Mouse (Mus musculus) mesoderm, embryonic 11.5 days (tissue): ENCODE measurements around the gene Capn2.
A peak's percentile ranks its signal among the peaks of the same experiment; 100 is the strongest.

Experiments used
- DNase-seq: peaks from one replicate; pipeline ENCODE4 v3.0.0-alpha.2; 2012; ENCODE audit warnings: low read depth, low spot score

Gene Capn2

DNA sequence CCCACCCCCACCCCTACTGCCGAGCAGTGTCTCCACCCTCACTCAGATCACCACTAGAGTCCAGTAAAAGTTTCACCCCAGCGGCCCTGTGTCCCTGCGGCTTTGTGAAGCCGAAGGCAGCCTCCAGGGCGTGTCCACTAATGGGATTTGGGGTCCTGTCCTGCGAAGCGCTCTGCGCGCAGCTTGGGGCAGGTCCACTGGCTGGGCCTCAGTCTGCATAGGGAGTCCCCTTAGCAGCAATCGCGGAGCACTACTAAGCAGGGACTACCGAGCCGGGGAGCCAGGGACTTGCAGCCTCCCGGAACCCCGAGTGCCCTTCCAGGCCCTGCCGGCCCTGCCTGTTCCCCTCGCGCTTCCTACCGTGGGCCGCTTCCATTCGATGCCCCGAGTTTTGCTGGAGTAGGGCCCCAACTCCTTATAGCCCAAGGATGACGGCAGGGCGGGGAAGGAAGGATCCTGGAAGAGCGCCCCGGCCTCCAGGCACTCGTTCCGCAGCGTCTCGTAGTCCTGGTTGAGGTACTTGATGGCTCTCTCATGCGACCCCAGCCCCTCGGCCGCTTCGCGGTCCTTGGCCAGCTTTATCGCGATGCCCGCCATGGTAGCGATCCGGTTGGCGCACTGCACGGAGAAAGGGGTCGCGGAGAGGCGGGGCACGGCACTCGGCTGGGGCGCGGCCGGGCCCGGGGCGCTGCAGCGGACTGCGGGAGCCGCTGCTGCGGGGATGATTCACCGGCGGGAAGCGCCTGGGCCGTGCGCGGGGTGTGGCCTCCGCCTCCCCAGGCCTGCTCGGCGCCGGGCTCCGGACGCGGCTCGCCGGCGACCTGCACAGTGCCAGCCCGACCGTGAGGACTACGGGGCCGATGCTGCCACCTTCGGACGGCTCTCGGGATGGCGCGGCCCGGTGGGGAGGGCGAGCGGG is at the start of gene Capn2:
Capn2 (minus strand) TSS at position 851 of the 919 bp plus-strand sequence.
- DNase-seq: peak; percentile 68

DNA sequence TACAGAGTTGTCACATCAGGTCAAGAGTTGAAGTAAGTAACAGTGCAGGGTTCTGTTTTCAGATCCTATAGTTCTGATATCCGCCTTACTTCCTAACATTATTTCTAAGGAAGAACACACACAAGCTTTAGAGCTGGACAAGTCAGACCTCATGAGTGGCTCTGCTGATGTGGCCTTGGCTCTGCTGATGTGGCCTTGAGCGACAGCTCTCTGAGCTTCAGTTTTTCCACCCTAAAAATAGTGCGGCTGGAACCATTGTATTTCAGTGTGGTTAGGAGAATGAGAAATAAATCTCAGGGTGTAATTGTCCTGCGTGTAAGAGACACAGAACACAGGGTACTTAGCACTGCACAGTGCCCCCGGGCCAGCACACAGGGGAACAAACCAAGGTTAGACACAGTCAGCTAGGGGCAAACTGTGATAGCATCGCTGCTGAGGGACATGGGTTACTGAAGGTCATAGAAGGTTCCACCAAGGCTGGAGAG is 48.0 kb upstream of the Capn2 start:
- no peak for DNase-seq

DNA sequence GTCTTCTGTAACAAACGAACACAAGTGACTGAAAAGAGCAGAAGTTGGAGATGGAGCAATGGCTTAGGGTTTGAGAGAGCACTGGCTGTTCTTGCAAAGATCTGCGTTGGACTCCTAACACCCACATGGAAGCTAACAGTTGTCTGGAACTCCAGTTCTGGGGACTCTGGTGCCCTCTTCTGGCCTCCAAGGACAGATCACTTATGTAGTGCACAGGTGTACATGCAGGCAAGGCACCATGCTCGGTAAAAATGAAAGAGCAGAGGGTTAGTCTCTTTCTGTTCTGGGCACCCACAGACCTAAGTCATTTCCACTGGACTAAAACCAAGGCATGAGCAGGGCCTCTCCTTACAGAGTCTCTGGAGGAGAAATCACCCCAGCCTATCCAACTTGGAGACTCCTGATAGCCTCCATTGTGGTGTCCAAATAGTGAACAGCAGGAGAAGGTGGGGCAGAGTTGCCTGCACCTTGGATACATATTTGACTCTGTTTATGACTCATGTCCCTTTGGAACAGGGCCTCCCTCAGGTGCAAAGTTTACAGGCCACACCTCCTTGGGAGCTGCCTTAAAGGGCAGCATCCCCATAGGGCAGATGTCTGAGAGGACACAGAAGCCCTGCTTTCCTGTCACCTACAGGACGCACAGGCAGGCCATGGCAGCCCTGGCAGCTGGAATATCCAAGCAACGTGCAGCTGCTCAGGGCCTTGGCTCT is 47.2 kb upstream of the Capn2 start, which contains the start of gene Capn8:
Capn8 (plus strand) TSS at position 600 of the 713 bp plus-strand sequence.
- no peak for DNase-seq

DNA sequence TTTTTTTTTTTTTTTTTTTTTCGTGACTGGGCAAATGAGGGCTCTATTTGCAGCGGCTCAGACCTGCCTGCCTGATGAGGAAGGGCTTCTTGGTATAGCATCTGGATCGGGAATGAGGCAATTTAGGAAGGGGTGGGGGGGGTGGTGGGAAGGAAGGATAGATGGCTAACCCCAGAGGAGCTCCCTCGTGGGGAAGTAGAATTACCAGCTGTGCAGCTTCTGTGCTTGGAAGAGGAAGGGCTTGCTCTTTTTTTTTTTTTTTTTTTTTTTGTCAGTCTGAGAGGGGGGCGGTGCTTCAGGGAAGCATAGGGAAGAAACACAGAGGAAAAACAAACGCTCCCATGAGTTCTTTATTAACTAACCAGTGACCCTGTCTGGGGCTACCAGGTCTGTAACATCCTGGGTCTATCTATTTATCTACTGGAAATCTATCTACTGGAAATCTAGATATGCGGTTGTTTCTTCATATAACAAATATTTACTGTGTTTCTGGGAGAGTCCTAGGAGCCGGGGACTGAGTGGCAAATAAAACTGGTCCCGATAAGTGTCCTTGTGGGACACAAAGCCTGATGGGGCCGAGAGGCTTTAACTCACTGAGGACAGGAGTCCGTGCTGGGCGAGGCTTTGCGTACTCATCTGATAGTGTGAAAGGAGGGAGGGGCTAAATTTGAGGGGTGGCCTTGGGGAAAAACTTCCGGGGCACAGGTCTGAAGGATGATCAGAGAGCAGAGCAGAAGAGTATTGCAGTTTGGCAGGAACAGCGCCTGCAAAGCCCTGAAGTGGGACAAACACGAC is 45.4 kb upstream of the Capn2 start:
- peak; percentile 23 for DNase-seq

DNA sequence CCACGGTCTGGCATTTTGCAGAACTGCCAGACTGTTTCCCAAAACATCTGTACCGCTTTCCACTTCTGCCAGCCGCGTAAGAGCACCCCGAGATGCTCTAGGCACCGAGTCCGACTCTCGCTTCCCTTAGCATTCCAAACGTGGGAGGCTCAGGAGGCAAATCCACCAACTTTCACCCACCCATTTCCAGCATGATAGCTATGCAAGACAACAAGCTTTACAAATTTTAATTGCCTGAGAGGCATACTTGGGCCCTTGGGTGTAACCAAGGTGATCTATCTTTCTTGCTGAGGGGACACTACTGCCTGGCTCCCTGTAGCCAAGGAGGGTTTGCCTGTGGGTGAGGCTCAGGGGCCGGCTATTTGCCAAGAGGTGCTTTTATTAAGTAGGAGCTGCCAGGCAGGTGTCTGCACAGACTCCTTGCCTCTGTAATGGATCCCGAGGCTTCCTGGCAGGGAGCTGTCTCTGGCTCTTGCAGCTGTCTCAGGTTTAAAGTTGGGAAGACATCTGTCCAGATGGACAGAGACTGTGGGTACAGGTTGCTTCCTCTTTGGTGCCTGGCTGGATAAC is 44.6 kb upstream of the Capn2 start:
- no peak for DNase-seq

DNA sequence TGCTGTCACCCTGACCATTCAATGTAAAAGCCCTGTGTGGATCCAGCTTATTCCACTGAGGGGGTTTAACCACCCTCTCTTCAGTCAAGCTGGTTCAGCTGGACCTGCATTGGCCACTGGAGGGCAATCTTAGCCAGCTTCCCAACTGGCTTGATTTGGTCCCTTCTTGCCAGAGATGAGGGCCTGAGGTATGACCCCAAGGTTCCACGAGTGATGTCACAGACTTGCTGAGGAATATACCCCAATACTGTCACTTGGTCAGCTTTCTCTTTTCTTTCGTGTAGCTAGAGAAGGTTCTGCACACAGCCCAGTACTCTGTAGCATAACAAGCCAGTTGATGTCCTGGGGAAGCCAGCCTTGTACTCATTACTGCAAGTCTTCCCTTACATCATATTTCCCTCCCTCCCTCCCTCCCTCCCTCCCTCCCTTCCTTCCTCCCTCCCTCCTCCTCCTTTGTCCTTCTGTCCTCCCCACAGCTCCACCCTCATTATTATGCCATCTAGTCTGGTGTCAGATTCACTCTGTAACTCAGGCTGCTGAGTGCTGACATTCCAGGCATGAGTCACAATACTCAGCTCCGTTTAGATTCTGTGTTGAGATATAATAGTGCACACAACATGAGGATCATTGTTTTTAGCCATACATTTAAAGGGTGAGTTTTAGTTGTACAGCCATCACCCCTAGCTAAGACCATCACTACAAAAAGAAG is 43.1 kb upstream of the Capn2 start:
- DNase-seq: peak; percentile 65

DNA sequence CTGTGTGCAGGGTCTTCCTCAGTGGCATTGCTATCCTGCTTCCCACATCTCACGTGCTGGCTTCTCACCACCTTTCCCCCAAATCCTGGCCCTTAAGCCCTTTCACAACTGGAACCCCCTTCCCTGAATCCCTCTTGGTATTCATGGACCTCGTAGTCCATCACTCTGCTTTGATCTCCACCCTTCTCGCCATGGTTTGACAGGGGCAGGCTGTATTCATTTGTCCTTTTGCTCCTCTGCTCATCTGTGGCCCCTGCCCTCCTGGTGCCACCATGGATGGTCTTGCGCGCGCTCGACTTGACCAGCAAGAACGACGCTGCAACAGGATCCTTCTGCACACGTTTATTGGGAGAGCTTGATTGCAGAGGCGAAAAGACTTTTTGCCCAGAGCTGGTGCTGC is 42.1 kb upstream of the Capn2 start:
- no peak for DNase-seq

DNA sequence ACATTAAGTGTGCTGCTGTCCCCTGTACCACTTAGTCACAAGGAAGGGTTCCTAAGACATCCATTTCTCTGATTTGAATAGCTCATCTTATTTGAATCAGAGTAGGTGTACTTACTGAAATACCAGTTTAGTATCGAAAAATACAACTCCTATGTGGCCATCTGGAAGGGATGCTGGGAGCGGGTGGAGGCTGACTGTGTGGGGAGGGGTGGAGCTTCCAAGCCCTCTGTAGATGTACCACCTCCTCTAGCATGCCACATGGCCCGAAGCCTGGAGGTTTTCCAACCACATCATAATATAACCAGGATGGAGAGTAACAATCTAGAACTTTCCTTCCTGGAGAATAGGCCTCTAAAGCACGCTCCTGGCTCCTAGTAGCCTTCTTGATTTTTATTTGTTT is 40.9 kb upstream of the Capn2 start:
- no peak for DNase-seq

DNA sequence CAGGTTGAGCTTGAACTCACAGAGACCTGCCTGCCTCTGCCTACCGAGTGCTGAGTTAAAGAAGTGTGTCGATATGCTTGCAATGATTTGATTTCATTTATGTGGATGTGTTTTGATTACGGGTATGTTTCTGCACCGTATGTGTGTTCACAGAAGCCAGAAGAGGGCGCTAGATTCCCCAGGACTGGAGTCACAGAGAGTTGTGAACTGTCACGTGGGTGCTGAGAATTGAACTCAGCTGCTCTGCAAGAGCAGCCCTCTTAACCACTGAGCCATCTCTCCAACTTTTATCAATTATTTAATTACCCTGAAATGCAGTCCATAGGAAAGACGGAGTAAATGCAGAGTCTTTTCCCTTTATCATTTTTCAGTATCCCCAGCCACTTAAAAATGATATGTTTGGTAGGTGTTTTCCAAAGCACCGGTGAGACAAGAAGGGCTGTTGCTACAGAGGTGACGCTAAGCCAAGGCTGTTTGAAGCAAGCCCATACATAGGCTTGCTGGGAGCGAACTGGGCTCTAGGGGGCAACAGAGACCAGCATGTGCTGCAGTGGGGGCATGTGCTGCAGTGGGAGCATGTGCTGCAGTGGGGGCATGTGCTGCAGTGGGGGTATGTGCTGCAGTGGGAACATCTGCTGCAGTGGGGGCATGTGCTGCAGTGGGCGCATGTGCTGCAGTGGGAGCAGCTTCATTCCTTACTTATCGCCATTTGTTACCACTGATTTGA is 36.4 kb upstream of the Capn2 start:
- DNase-seq: peak; percentile 62

DNA sequence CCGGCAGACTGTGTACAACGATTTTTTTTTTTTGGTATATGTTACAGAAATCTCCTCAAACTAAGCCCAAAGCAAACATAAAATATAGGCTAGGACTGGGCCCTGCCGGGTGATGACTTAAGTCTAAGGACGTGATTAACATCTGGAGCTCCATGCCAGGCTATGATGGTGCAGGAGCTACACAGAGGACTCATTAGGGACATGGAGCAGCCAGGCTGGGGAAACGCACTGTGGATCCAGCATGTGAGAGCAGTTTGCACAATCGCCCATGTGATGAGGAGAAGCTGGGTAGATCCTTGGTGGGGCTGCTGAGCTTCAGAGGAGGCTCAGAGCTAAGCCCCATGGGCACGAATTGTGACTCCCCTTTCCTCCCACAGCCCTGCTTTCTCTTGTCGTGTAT is 33.4 kb upstream of the Capn2 start:
- no peak for DNase-seq

DNA sequence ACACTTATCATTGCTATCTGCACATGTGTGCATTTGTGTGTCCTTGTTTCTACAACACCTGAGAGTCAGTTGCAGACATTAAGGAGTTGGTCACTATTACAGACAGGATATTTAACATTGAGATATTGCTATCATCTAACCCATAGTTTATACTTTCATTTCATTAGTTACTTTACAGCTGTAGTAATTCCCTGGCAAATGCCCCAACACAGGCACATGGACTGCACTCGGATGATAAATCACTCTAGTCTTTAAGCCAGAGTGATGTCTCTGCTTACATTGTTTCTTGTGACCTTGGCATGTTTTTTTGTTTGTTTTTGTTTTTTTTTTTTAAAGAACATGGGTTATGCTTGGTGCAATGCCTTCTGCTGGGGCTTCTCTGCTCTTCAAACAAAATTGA is 26.5 kb upstream of the Capn2 start:
- no peak for DNase-seq

DNA sequence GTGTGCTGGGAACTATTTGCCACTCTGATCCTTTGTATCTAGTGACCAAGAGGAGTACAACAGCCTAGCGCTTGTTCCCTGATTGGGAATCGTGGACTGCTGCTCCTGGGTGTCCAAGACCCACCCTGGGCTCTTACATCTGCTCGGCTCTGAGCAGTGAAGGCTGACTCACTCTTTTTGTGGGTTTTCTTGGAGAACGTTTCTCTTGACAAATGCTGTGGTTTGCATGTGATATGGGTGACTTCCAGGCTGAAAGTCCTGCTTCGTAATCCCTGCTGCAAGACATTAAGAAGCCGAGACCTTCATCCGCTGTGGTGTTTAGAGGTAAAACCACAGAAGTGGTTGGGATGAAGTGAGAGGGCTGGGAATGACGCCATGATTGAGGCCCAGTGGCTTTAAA is 25.7 kb upstream of the Capn2 start:
- no peak for DNase-seq

DNA sequence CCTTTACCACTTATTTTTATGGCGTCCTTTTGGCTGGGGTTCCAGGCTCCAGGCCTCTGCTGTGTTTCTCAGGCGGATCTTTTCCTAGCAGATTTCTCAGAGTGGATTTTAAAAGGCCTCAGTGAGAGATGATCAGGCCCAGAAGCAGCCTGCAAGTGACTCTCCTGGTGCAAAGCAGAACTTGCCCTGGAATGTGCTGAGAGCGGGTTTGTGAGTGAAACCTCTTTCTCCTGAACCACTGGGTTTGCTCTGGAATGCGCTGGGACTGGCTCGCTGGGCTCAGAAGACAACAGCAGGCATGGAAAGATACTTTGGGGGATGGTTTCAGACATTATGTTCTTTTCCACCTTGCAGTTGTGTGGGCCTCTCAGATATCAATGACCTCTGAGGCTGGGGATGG is 24.7 kb upstream of the Capn2 start:
- DNase-seq: no peak

DNA sequence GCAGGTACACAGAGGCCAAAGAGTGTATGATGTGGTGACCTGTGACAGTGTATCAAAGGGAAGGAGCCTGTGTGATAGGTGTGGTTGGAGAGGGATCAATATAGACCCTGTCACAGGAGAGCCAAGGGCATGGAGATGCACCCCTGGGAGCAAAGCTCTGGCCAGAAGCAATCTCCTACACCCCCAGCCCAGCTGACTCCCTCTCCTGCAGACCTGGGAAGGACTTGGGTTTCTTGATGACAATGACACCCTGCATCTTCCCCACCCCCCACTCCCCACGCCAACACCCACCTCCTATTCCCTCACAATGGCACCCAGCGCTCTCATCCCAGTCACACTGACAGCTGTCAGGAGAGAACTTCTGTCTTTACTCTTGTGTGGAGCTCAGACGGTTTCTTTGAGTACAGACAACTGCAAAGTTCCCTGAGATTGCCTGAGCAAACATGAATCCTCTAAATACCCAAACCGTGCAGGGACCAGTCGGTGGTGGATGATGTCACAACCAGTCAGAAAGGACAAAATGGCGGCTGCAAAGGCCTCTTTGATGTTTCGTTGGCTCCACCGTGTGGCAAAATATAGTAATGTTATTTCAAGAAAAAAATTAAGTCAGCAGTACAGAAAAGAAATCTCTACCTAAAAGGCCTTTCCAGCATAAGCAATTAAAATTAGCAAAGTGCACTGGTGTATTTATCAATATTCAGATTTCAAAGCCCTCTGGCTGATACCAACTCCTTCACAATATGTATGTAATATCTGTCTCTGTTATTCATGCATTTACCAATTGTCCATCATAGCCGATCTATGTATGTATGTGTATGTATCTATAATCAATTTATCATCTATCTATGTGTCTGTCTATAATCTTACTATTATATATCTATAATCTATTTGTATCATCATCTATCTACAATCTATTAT is 21.9 kb upstream of the Capn2 start:
- DNase-seq: peak; percentile 87

DNA sequence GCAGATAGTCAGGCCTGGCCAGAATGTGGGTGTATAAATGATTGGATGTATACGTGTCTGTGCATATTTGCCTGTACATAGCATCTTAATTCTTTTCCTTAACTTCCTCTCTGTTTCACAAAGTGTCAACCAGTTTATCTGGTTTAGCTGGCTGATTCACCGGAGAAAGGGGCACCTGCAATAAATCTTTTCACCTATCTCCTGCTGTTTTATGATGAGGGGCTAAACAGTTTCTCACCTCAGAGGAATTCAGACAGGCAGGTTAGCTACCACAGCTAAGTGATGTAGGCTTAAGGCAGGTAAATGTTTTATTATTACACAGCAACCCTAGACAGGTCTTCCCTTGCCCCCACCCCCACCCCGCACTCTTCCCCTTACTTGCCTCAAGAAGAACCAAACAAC is 17.7 kb upstream of the Capn2 start:
- DNase-seq: no peak

DNA sequence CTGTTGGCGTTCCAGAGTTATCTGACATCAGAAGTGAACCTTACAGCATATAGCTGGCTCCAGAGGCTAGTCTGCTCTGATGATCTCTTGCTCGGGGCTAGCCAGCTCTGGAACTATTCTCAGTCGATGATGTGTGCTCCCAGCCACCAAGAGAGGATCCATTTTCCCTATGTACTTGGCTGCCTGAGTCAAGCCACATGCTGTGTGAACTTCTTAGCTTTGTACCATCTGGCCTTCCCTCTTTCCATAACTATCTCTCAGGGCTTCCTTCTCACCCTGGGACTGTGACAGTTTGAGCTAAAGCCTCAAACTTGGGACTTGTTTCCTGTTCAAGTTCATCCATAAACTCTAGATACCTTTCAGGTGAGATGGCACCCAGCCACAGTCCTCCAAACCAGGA is 16.2 kb upstream of the Capn2 start:
- no peak for DNase-seq

DNA sequence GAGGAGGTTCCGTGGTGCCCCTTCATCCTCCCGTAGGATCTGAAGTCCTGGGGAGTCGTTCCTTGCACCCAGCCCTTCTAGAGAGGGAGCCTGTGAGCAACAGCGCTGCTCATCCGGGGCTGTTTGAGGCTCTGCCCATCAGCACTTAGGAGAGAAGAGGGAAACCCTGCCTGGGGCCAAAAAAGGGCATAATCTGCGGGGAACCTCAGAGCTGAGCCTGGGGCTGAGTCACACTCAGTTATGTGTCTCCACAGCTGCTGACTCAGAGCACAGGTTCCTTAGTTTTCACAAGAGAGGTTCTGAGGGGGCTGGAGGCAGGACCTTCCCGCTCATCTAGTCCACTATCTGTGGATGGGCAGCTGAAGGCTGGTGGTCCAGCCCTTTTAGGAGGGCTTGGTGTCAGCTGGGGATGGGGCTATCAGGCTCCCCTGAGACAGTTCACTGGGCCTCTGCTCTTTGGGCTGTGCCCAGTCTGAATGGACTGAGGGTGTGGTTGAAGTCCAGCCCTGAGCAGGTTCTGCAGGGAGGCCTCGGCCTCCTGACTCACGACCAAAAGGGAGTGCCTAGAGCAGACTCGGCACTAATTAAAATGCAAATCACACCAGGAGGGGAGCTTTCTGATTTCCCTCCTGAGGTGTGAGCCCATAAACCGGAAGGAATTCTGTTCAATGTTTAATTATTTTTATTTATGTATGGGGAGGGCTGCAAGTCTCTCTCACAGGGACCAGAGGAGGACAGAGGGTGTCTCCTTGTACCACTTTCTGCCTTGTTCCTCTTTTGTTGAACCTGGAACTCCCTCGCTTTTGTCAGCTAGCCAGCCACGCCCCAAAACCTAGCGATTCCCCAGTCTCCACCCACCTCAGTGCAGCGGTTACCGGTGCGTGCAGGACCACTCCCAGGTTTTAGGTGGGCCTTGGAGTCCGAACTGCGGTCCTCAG is 10.8 kb upstream of the Capn2 start:
- no peak for DNase-seq

DNA sequence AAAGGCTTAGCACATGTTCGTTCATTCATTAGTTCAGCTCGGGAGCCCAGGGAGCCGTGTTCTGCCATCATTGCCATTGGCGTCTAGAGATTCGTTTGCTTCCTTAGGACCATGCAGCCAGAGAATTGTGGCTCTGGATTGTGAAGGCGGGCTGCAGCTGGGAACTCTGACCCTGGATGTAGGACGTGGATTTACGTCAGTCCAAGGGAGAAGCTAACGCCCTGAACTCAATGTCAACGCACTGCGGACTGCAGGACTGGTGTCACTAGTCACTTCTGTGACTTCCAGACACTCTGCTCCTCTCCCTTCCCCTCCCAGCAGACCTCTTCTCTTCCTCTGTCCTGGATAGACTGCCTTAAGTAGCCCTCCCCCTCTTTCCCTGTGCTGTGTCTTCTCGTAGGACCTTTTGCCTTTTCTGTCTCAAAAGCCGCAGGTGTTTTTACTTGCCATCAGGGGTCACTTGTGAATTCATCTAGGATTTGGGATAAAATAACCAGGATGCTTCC is 9.9 kb upstream of the Capn2 start:
- DNase-seq: no peak
